Mouse (Mus musculus): ENCODE results near the gene Fam20b.
"Not testable (repeated sequence)": the region's sequence is repeated elsewhere in the genome, so short reads cannot be mapped to it uniquely, and the experiment has no call there.

Fam20b gene

GRCm38 (mm10) chr1:156672720-156673475 is 46.0 kb downstream of the Fam20b start:
- DNase-seq (ENCODE audit: low spot score in 2 of 2) = no peak

- DNase-seq (ENCODE audit: low spot score in 2 of 2) = peak in 1 of 2 experiments; percentile 25
Measured at GRCm38 (mm10) chr1:156671921-156672320, 47.0 kb downstream of the Fam20b start.

- no peak for DNase-seq (ENCODE audit: low spot score in 2 of 2)
Measured at GRCm38 (mm10) chr1:156669208-156669983, 49.5 kb downstream of the Fam20b start.

- no peak for DNase-seq (ENCODE audit: low spot score in 2 of 2)
Measured at GRCm38 (mm10) chr1:156668602-156669001, 50.3 kb downstream of the Fam20b start.

- DNase-seq (ENCODE audit: low spot score in 2 of 2) = no peak
Measured at GRCm38 (mm10) chr1:156667141-156667926, 51.6 kb downstream of the Fam20b start.

GRCm38 (mm10) chr1:156665777-156666176 is 53.1 kb downstream of the Fam20b start:
- no peak for DNase-seq (ENCODE audit: low spot score in 2 of 2)

- not testable (repeated sequence) for DNase-seq (ENCODE audit: low spot score in 2 of 2)
Measured at GRCm38 (mm10) chr1:156660660-156661236, 58.1 kb downstream of the Fam20b start.

GRCm38 (mm10) chr1:156659906-156660659 is 58.8 kb downstream of the Fam20b start:
- no peak for DNase-seq (ENCODE audit: low spot score in 2 of 2)

- no peak for DNase-seq (ENCODE audit: low spot score in 2 of 2)
Measured at GRCm38 (mm10) chr1:156658676-156659075, 60.2 kb downstream of the Fam20b start.

- no peak for DNase-seq (ENCODE audit: low spot score in 2 of 2)
Measured at GRCm38 (mm10) chr1:156657523-156657922, 61.4 kb downstream of the Fam20b start.

- DNase-seq (ENCODE audit: low spot score in 2 of 2) = no peak
Measured at GRCm38 (mm10) chr1:156654735-156655530, 64.0 kb downstream of the Fam20b start.

GRCm38 (mm10) chr1:156652189-156652822 is 66.6 kb downstream of the Fam20b start:
- no peak for DNase-seq (ENCODE audit: low spot score in 2 of 2)

- no peak for DNase-seq (ENCODE audit: low spot score in 2 of 2)
Measured at GRCm38 (mm10) chr1:156650631-156651030, 68.3 kb downstream of the Fam20b start.

GRCm38 (mm10) chr1:156648705-156649104 is 70.2 kb downstream of the Fam20b start:
- no peak for DNase-seq (ENCODE audit: low spot score in 2 of 2)

- no peak for DNase-seq (ENCODE audit: low spot score in 2 of 2)
Measured at GRCm38 (mm10) chr1:156645971-156646370, 72.9 kb downstream of the Fam20b start.

GRCm38 (mm10) chr1:156644780-156645523 is 73.9 kb downstream of the Fam20b start:
- no peak for DNase-seq (ENCODE audit: low spot score in 2 of 2)

GRCm38 (mm10) chr1:156644061-156644460 is 74.8 kb downstream of the Fam20b start:
- DNase-seq (ENCODE audit: low spot score in 2 of 2) = no peak

- no peak for DNase-seq (ENCODE audit: low spot score in 2 of 2)
Measured at GRCm38 (mm10) chr1:156642813-156643212, 76.1 kb downstream of the Fam20b start.

GRCm38 (mm10) chr1:156641808-156642207 is 77.1 kb downstream of the Fam20b start:
- DNase-seq (ENCODE audit: low spot score in 2 of 2) = no peak

All from right cerebral cortex, postnatal 36 days (tissue).